In the genomic region with DNA sequence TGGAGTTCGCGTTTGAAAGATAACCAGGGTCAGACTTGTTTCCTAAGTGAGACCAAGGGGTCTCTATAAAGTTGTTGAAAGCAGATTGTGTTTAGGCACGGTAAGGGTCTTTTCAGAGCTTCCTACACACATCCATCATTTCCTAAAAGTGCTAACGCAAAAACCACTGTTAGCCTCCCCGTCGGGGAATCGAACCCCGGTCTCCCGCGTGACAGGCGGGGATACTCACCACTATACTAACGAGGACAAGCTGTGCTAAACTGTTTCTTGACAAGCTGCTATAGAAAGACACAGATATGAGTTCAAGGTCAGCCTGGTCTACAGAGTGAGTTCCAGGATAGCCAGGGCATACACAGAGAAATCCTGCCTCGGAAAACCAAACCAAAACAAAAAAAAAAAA, we compare ENCODE assay signal across 8 mouse cellular contexts. TPM values are rescaled to one million over a fixed set of nuclear protein-coding genes. Genes with fewer than 3 reads are reported as not detected.
DNase-seq lines count a peak whose midpoint lies in the region; ATAC-seq and TF ChIP-seq lines count a peak whose summit lies in the region.

No protein-coding gene starts in this region.

- intact Hi-C loops in gastrocnemius, adult 2 months (cut with DNase I): no loop called here

- peak; percentile 55 for ATAC-seq in hindbrain, postnatal 0 days

- no peaks in the 10 kb centered on the region for H3K9me3 ChIP-seq in hindbrain, postnatal 0 days (ENCODE audit: low read length)

- no peak overlapping the region for H3K9ac ChIP-seq in hindbrain, postnatal 0 days (replicated peaks; ENCODE audit: low read length)

- WGBS in hindbrain, postnatal 0 days: 2% methylated on average over 13 of the region's 13 CpGs

- H3K27ac ChIP-seq in gastrocnemius, adult 2 months: peak overlapping the region; percentile 85
- H3K27ac ChIP-seq in hindbrain, postnatal 0 days: peak overlapping the region; percentile 60

- H3K27me3 ChIP-seq in hindbrain, postnatal 0 days (ENCODE audit: insufficient read depth, low read length): no peaks in the 10 kb centered on the region

- peak; percentile 79 for DNase-seq in T-cell, adult 2 months (ENCODE audit: low spot score)
- DNase-seq in cerebellum, postnatal 36 days: peak; percentile 75 to 76
- DNase-seq in gastrocnemius, adult 2 months: peak; percentile 81
- DNase-seq in hindbrain, postnatal 0 days (ENCODE audit: low spot score): peak; percentile 90
- DNase-seq in left cerebral cortex, adult 18-20 months (ENCODE audit: low spot score in 2 of 2): peak; percentile 87 to 88
- DNase-seq in lung, postnatal 4 days: peak; percentile 83 to 86
- DNase-seq in right cerebral cortex, adult 2 months (ENCODE audit: low spot score in 2 of 2): peak; percentile 89 to 96
- peak; percentile 91 for DNase-seq in yolk sac, embryonic 10.5 days (ENCODE audit: low spot score)

- H3K4me1 ChIP-seq in hindbrain, postnatal 0 days (ENCODE audit: insufficient read depth, low read length): peaks cover 6% of the 10 kb centered on the region

- peaks cover 2% of the 10 kb centered on the region; the same call in 1 of the 2 replicates for H3K36me3 ChIP-seq in hindbrain, postnatal 0 days (ENCODE audit: insufficient read depth, low read length)

- TF ChIP-seq CTCF in gastrocnemius, adult 2 months (IDR thresholded peaks at IDR 0.05): no peak
- TF ChIP-seq CTCF in hindbrain, postnatal 0 days (IDR thresholded peaks at IDR 0.05; ENCODE audit: low read depth): no peak

- H3K4me3 ChIP-seq in gastrocnemius, adult 2 months: peak overlapping the region; percentile 68
- H3K4me3 ChIP-seq in hindbrain, postnatal 0 days (ENCODE audit: low read length): peak overlapping the region; percentile 26

- H3K4me2 ChIP-seq in hindbrain, postnatal 0 days (ENCODE audit: low read depth, low read length): peak overlapping the region; percentile 43

RNA-seq across cellular contexts. Expression of gene Ubc, which starts 18.8 kb away (rescaled TPM):
- total RNA-seq in gastrocnemius, adult 2 months (2021): 1,000 to 10,000 TPM; 1,479 to 2,293 TPM
- 911 and 1,042 TPM in 2 replicates for total RNA-seq in hindbrain, postnatal 0 days (2014; rRNA removed)
- 1,155 and 1,219 TPM in 2 replicates for polyA plus RNA-seq in hindbrain, postnatal 0 days (2015; fragmentation: Nextera tagmentation; extraction: Ambion mirVana)
- 100 to 1,000 TPM; 771 to 830 TPM for total RNA-seq in left cerebral cortex, adult 18-20 months (2021)

RNA-seq across cellular contexts. Expression of gene Gm10382, which starts 19.7 kb away (rescaled TPM):
- not detected for total RNA-seq in gastrocnemius, adult 2 months (2021)
- total RNA-seq in hindbrain, postnatal 0 days (2014; rRNA removed): 1.3 TPM in 1 of 2 replicates, not detected in the other
- polyA plus RNA-seq in hindbrain, postnatal 0 days (2015; fragmentation: Nextera tagmentation; extraction: Ambion mirVana): 0.48 and 0.66 TPM in 2 replicates
- under 1 TPM; 0.28 to 0.40 TPM for total RNA-seq in left cerebral cortex, adult 18-20 months (2021)

RNA-seq across cellular contexts. Expression of gene Dhx37, which starts 25.1 kb away (rescaled TPM):
- total RNA-seq in gastrocnemius, adult 2 months (2021): 1 to 10 TPM; 4.3 to 4.4 TPM
- 15.8 and 27.5 TPM in 2 replicates for total RNA-seq in hindbrain, postnatal 0 days (2014; rRNA removed)
- polyA plus RNA-seq in hindbrain, postnatal 0 days (2015; fragmentation: Nextera tagmentation; extraction: Ambion mirVana): 8.0 and 9.8 TPM in 2 replicates
- 10 to 100 TPM; 11.9 to 14.6 TPM for total RNA-seq in left cerebral cortex, adult 18-20 months (2021)

RNA-seq across cellular contexts. Expression of gene Bri3bp, which starts 32.5 kb away (rescaled TPM):
- total RNA-seq in gastrocnemius, adult 2 months (2021): 1 to 10 TPM; 2.5 to 3.9 TPM
- 89.3 and 91.2 TPM in 2 replicates for total RNA-seq in hindbrain, postnatal 0 days (2014; rRNA removed)
- polyA plus RNA-seq in hindbrain, postnatal 0 days (2015; fragmentation: Nextera tagmentation; extraction: Ambion mirVana): 41.7 and 44.2 TPM in 2 replicates
- total RNA-seq in left cerebral cortex, adult 18-20 months (2021): 10 to 100 TPM; 91.8 to 96.3 TPM

Comparison
In these comparisons a context has a peak if more than half of its experiments do, and no peak if none do; other contexts are left out.
1. Peak in every context shown above with its lines: DNase-seq, ATAC-seq, H3K4me3 ChIP-seq and H3K27ac ChIP-seq.